Comparison of ENCODE assay signal across 14 mouse cellular contexts in genomic region chr3:88515095-88515386, GRCm38 (mm10).
"Had no signal": no experiment of that assay in that cellular context is flagged by ENCODE, and none has a peak within 500 bp of the region (broad histone marks: within the 10 kb centered on the region; RNA-seq: fewer than 3 reads in every experiment).

No protein-coding gene starts in this region.

- H3K4me3 ChIP-seq: layer of hippocampus, adult 2 months; left cerebral cortex, adult 2 months; midbrain, embryonic 15.5 days; neural tube, embryonic 15.5 days had no signal

- DNase-seq: kidney, adult 11 months; kidney, postnatal 10 days; kidney, postnatal 4 days; liver; lung, adult 18-20 months; lung, postnatal 36 days; spleen, adult 18-20 months had no signal

- ATAC-seq: lung, postnatal 0 days; midbrain, embryonic 15.5 days had no signal

- H3K36me3 ChIP-seq: midbrain, embryonic 15.5 days; neural tube, embryonic 15.5 days had no signal

- H3K9ac ChIP-seq: liver, embryonic 14.5 days; midbrain, embryonic 15.5 days; neural tube, embryonic 15.5 days had no signal

- H3K9me3 ChIP-seq: midbrain, embryonic 15.5 days; neural tube, embryonic 15.5 days had no signal

- H3K27me3 ChIP-seq: midbrain, embryonic 15.5 days; neural tube, embryonic 15.5 days had no signal

- H3K4me2 ChIP-seq: midbrain, embryonic 11.5 days; midbrain, embryonic 15.5 days; neural tube, embryonic 15.5 days had no signal

- H3K27ac ChIP-seq: layer of hippocampus, adult 2 months; left cerebral cortex, adult 2 months; liver, embryonic 14.5 days; midbrain, embryonic 15.5 days; neural tube, embryonic 15.5 days had no signal
